ENCODE assay signal across 17 mouse cellular contexts in genomic region chr6:5155313-5155927, GRCm38 (mm10). TPM values are rescaled to one million over a fixed set of nuclear protein-coding genes. Genes with fewer than 3 reads are reported as not detected.
DNase-seq lines count a peak whose midpoint lies in the region; ATAC-seq lines count a peak whose summit lies in the region.
"Had no signal": no experiment of that assay in that cellular context is flagged by ENCODE, and none has a peak within 500 bp of the region (broad histone marks: within the 10 kb centered on the region; RNA-seq: fewer than 3 reads in every experiment).

No protein-coding gene starts in this region.

- no peaks in the 10 kb centered on the region for H3K27me3 ChIP-seq in forebrain, embryonic 15.5 days
- H3K27me3 ChIP-seq: midbrain, embryonic 12.5 days had no signal

- H3K4me3 ChIP-seq in forebrain, embryonic 15.5 days, result no peak overlapping the region
- H3K4me3 ChIP-seq: midbrain, embryonic 12.5 days had no signal

- no peak for DNase-seq in frontal cortex, adult 2 months (ENCODE audit: extremely low spot score in 1 of 2, low spot score in 1 of 2)
- DNase-seq in spleen, adult 12 weeks (ENCODE audit: low spot score), result peak; percentile 35
- DNase-seq in spleen, adult 18-20 months, result no peak
- DNase-seq in spleen, postnatal 36 days (ENCODE audit: low spot score in 2 of 2), result peak; percentile 17 to 49
- DNase-seq in right cerebral cortex, postnatal 14 days, result no peak
- no peak for DNase-seq in urinary bladder, adult 18-20 months (ENCODE audit: low spot score in 2 of 2)
- DNase-seq: adrenal gland, postnatal 14 days; cerebellum, postnatal 10 days; gastrocnemius, postnatal 14 days; kidney, postnatal 14 days; lung, adult 2 months; right cerebral cortex, adult 18-20 months; thymus, adult 18-20 months had no signal

- H3K27ac ChIP-seq in forebrain, embryonic 15.5 days (replicated peaks), result no peak overlapping the region
- H3K27ac ChIP-seq: midbrain, embryonic 12.5 days had no signal

- H3K9me3 ChIP-seq in forebrain, embryonic 15.5 days, result no peaks in the 10 kb centered on the region
- H3K9me3 ChIP-seq: midbrain, embryonic 12.5 days had no signal

- no peak overlapping the region for H3K4me2 ChIP-seq in forebrain, embryonic 15.5 days (replicated peaks)
- H3K4me2 ChIP-seq: midbrain, embryonic 12.5 days had no signal

- H3K36me3 ChIP-seq in forebrain, embryonic 15.5 days, result peaks cover 19% of the 10 kb centered on the region

- peaks cover 8% of the 10 kb centered on the region for H3K4me1 ChIP-seq in forebrain, embryonic 15.5 days

- H3K9ac ChIP-seq in forebrain, embryonic 15.5 days (replicated peaks), result no peak overlapping the region
- H3K9ac ChIP-seq: midbrain, embryonic 12.5 days had no signal

- 69% methylated on average over 1 of the region's 1 CpGs for WGBS in forebrain, embryonic 15.5 days

- ATAC-seq in frontal cortex, adult (ENCODE audit: low TSS enrichment), result peak; percentile 69
- 0 out of 2 replicates have a peak, but pooled peaks have one; percentile 29 for ATAC-seq in forebrain, embryonic 15.5 days (replicated peaks)

RNA-seq across cellular contexts. Expression of gene Pon1, which starts 38.3 kb away (rescaled TPM):
- polyA plus RNA-seq in frontal cortex, adult 2 months (2012; rRNA removed), result 0.71 TPM in 1 of 2 replicates, not detected in the other
- polyA plus RNA-seq in forebrain, embryonic 15.5 days (2015; fragmentation: Nextera tagmentation; extraction: Ambion mirVana), result 0.55 and 1.1 TPM in 2 replicates
- polyA plus RNA-seq: midbrain, embryonic 12.5 days; neural tube, embryonic 11.5 days had no signal

Comparison
In these comparisons a context has a peak if more than half of its experiments do, and no peak if none do; other contexts are left out.
1. DNase-seq: peak in spleen, adult 12 weeks (single experiment) and spleen, postnatal 36 days (2 of 2); none in frontal cortex, adult 2 months (0 of 2), spleen, adult 18-20 months (0 of 2), right cerebral cortex, postnatal 14 days (single experiment) and urinary bladder, adult 18-20 months (0 of 2).